Mouse (Mus musculus) embryo, embryonic 11.5 days (tissue): ENCODE measurements around the gene Nfib.

ENCODE experiments used
- DNase-seq: peaks from one replicate; pipeline ENCODE4 v3.0.0-alpha.2; 2012; ENCODE audit warnings: low read depth, low spot score

Nfib gene

DNA sequence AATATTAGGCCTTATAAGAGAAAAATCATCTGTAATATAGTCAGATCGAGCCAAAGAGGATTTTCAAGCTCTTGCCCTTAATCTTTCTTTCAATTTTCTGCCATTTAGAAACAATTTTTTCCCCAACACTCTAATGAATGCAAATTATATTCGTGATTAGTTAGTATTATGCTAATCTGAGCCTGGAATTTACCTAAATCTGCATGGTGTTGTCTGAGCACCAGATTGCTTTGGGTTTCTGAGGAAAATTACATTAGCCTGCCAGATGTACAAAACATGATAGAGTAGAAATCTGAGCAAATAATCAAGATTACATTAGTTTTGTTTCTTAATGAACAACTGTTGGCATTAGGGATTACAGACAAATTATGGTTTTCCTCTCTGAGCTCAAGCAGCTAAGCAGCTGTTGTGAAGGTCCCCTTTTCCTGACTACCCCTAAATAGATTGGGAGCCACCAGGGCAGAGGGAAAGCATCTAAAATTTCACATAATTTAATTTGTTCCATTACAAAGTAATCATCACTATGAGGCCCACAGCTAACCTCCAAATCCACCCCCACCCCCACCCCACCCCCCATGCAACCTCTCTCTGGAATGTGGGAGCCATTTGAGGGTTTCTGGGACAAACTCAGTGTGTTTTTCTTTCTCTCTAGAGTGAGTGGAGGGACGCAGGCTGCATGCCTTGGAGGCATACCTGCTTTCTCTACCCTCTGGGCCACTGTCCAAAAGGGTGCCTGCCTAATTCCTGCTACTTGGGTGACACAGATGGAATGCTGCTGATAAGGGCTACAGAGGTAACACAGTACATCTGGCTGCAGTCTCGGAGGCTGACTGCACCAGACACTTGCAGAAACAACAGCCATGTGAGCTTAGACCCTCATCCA, 14.2 kb downstream of the Nfib start:
- DNase-seq: no peak

DNA sequence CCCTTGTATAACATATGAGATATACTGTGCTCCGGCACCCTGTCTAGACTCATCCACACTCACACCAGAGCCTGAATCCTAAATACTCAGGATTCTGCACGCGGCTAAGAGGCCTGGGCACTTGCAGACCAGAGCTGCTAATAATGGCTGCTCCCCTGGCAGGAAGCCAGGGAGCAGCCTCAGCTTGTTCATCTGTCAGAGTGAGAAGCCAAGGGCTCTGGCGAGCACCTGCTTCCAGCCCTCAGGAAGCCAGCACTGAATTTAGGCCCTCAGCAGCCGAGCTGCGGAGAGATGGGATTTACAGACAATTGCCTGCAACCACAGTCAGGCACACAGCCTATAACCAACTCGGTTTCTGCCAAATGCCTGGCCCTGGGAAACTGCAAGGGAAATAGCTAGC, 15.3 kb downstream of the Nfib start:
- DNase-seq: no peak

DNA sequence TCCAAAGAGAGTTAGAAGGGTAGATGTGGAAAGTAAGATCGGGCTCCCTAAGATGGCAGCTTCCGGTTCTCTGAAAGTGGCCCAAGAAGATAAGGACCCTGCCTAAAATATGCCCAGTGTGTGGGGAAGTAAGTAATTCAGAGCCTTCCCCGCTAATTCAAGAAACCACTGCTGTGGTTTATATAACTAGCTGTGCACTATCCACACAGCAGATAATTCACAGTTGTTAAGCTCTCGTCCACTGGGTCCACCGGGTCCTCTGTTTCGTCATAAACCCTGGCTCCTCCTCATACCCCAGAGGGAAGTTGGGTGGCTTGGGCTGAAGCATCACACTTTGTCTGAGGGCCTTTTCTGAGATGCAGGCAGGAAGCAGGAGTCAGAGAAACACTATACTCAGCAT, 19.5 kb downstream of the Nfib start:
- no peak for DNase-seq

DNA sequence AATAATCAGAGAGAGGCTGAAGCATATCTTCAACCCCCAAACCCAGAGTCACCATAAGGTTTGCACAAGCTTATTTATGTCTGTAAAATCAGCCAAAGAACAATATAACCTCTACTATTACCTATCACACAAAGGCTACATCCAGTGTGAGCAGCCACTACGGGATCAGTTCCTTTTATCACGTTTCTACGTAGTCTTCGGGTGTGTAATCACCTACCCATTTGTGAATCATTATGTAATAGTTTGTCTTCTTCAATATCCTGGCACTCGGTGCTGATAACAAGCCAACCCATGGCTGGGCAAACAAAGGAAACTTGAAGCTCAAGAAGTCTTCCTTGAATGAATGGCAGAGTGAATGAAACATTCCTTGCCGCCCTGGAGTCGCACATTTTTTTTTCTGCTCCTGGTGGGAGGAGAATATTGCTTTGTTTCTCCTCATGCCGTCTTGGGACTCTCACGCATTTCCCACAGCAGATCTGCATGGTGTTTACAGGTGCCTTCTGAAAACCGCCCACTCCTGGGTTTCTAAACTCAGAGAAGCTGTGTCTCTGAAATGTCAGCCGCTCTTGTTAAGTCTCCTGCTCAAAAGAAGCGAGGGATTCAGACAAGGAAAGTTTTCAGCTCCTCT, 21.3 kb downstream of the Nfib start:
- no peak for DNase-seq

DNA sequence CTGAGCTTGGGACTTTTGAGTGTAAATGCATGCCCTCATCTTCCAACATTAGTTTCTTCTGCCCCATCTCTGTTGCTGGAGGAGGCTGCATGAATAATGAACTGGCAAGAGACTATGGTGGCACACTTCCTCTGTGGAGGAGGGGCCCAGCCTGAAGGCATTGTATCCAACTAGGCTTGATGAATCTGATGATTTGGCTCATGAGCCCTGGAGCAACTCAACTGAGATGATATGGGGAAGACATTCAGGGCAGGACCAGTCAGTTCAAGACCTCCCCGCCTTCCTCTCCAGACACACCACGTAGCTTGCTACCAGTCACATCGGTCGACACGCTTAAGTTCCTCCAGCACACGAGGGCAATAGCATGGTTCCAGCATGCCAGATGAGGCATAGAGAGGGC, 22.0 kb downstream of the Nfib start:
- no peak for DNase-seq

DNA sequence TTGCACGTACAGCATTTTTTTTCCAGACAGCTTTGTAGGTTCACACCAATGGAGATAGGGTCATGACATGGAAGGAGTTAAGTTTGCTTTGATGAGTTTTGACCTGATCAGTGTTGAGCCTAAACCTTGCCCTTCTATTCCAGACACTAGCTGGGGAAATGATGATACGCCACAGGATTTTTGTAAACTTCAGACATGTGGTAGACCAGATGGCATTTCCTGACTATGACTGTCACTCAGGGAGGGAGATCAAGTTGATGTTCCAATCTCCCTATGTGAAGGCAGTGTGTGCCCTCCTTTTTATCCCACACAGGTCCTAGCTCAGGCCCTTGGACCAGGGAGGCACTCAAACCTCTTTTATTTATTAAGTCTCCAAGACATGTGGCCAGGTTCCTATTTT, 29.4 kb downstream of the Nfib start:
- DNase-seq: no peak

DNA sequence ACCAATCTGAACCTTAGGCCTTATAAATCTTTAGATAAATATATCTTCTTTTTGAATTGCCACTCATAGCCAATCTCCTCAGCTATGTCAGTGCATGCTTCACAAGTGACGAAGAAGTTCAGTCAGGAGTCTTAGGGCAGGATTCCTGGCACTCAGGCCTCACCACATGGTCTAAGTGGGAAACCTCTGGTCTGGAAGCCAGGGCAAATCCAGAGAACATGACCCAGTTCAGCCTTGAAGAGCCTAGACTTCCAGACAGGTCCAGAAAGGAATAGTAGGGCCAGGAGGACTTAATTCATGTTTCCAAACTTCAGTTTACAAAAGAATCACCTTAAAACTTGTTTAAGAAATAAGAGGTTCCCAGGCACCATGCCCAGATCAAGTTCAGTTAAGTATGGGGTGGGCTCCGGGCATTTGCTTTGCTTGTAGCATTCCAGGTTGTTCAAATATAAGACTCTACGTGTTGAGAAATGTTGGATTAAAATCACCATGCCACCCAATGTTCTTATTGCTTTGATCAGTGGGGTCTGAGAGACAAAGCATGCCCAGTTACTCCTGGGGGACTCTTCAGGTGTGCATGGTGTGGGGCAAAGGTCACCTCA, 38.2 kb downstream of the Nfib start:
- no peak for DNase-seq

DNA sequence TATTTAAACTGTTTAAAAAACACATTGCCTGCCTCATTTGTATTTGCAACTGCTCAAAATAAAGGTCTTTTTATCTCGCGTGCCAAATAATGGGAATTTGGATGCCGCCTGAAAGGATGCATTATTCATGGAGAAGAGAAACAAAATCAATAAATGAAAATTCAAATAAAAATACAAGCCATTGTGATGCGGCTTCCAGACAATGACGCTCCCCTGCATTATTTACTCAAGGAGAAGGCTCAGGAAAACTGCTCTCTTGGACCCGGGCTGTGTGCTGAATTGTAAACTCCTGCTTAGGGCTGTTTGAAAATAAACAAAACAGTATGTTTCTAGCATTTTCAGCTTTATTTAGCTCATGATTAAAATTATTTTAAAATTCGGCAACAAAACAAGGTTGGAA, 41.1 kb downstream of the Nfib start:
- DNase-seq: no peak

DNA sequence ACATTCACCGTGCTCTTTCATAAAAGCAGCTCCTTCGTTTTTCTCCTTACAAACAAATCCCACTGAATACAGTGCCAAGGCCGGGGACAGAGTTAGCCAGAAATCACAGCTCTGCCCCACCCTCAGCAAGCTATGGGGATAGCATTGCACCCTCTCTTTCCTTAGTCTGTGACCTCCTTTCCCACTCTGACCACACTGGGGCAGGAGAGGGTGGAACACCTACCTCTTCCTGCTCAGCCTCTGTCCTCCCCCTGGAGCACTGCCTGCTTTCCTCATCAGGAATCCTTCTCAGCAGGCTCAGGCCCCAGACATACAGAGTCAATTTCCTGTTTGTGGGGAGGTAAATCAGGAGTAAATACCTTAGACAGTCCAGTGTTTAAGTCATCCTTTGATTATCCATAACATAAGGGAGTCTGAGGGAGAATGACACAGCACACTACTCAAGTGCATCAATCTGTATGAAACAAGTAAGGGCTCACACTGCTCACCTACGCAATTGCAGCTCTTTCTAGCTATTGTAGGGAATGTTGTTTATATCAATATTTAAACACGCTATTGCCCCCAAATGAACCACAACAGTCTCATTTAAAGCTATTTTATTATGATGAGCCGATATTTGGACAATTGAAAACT, 41.7 kb downstream of the Nfib start:
- DNase-seq: no peak

DNA sequence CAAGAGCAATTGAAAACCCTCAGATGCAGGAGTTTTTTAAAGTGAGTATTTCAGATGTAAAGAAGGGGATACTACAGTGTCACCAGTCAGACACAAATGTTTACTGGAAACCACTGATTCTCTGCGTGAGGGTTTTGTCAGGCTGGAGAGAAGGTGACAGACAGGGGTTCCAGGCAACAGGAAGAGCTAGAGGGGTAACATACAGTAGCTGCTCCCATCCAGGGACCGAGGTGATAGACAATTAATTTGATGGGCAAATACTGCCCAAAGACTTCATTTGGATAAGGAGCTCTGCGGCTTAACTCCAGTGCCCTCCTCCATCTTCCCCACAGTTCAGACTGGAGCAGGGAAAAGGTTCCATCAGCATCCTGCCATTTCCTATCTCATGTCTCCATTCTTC, 42.9 kb downstream of the Nfib start:
- no peak for DNase-seq

DNA sequence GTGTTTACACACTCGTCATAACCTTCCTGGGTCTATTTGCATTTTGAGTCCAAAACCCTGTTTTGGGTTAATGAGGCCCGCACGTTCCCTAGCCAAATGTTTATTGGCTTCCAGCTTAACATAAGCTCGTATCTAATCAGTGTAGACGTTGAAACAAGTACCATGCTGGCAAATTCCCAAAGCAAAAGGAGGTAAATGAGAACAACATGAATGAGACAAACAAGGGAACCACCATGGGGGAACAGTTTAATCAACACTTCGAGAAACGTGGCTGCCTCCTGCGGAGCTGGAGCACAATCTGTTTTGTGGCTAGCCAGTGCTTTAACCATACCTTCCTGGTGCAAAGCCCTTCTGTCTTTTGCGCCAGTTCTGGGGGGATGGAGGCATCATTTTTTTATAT, 43.3 kb downstream of the Nfib start:
- DNase-seq: no peak

DNA sequence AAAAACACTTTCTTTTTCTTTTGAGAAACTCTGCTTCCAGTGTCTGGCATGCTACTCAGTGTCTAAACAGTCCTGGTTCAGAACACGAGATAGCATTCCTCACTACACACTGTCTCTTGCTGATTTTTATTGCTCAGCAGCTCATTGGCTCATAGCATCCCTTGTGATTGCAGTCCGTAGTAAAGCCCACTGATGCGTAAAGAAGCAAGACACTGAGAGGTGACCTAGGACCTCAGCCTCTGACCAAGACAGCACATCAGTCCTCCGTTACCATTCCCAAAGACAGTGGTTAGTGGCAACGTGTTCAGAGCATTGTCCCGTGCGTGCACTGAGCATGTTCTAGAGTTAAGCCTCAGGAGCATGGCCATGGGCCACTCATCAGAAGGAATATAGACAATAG, 44.3 kb downstream of the Nfib start:
- no peak for DNase-seq

DNA sequence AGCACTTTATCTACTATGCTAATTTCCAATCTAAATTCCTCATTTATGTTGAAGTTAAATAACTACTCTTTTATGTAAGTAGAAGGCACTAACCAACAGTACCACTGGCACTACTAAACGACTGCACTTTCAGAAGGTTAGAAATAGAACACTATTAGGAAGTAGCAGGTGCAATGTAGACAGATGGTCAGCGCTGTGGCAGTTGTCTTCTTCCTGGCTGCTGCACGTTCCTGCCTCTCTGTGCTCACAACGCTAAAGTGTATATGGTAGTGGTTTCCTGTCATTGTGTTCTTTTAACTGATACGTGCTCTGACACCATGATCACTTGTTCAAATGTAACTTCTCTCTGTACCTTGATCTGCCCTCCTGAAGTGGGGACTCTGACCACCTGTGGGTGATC, 59.9 kb downstream of the Nfib start:
- DNase-seq: no peak

DNA sequence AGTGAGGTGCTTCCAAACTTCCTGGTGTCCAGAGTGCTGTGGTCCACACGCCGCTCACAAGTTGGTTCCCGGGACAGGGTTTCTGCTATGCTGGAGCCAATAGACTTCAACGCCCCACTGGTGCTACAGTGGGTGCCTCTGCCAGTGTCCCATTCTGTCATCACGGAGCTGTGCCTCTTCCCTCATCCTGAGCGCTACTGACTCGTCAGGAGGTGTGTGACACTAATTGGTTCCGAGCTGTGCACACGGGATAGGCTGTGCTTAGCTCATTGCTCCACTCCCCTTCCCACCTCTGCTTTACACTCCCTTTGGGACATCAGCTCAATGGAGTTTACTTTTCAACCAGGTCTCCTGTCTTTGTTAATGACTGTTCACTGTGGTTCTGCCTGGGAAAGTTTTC, 60.8 kb downstream of the Nfib start:
- DNase-seq: no peak

DNA sequence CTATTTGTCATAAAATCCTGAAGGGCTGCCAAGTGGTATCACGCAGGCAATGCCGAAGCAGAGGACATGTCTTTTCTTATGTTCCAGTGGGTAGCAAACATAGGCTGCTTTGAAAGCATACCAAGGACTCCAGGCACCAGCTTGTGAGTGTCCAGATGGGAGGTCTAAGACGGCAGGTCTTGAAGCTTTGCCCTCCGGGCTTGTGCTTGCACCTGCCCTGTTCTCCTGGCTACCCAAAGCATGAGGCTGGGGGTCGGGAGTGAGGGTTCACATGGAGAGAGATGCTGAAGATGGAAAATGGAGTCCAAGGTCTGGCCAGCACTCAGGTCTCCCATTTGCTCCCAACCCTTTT, 61.8 kb downstream of the Nfib start:
- DNase-seq: no peak

DNA sequence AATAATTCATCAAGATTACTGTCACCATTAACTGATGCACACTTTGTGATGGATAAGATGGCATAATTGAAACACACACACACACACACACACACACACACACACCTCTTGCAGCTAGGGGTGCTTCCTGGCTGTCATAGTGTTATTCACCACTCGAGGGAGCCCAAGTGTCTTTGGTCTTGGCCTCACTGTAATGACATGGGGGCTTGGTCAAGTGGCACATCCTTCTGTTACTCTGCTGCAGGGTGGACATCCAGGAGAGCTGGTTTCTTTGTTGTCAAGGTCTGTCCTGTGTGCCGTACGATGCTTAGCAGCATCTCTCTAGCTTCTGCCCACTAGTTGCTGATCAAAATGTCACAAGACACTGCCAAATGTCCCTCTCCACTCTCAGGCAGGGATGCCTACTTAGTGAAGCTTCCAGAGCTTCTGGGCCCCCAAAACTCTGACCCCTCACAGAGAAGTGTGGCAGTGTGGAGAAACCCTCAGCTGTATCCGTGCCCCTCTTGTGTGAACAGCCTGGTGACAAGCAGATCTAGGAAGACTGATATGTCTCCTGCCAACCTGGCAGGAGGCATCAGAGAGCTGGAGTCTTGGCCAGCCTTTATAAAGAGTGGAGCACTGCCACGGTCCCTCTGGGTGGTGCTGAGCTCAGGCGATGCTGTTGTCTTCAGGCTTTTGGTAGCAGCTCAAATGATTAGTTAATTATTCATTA, 62.4 kb downstream of the Nfib start:
- no peak for DNase-seq

DNA sequence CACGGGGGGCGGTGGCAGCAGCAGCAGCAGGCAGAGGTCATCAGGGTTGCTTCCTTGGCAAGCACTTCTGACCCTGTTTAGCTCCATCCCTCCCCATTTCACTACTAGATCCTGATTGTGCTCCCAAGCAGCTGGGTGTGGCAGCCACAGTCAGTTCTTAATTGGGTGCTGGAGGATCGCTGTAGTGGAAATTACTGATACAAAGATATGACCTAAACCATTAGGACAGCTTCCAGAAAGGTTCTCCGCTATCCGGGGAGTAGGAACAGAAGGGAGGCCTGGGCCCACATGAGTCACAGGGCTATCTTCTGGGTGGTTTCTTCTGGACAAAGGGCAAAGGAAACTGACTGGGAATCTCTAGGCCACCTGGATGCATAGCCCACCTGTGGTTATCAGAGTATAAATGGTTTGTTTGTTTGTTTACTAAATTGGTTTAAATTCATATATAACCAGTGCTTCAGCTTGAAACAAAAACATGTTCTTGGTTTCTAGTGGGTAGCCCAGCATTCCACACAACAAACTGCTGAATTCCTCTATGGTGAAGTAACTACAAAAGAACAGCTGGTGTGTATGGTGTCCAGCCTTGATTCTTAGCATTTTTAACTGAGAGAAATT, 64.4 kb downstream of the Nfib start:
- DNase-seq: no peak

DNA sequence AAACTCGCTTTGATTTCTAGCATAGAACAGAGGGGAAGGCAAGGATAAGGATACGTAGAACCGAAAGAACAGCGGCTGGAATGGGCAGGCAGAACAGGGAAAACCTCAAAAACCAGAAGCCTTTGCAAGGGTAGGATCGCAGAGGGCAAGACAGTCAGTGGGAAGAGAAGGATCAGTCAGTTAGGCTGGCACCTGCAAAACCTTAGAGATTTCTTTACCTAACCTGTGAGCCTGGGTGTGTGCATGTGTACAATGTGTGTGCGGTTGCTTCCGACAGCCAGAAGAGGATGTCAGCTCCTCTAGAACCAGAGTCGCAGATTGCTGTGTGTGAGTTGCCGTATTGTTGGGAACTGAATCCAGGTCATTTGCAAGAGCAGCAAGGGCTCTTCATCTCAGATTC, 67.3 kb downstream of the Nfib start:
- DNase-seq: no peak

DNA sequence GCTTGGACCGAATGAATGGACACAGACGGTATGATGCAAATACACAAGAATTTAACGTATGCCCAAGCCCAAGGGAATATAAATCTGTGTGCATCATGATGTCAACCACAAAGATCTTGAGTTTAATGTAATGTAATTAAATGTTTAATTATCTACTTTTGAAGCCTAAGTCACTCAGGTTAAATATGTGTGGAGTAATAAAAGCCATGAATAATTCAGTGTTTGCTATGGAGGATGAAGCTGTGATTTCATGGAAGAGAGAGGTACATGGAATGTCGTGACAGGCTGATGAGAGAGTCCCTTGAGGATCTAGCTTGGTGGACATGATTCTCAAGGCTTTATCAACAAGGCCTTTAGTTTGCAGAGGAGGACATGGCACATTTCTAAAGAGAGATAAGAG, 67.9 kb downstream of the Nfib start:
- DNase-seq: no peak

DNA sequence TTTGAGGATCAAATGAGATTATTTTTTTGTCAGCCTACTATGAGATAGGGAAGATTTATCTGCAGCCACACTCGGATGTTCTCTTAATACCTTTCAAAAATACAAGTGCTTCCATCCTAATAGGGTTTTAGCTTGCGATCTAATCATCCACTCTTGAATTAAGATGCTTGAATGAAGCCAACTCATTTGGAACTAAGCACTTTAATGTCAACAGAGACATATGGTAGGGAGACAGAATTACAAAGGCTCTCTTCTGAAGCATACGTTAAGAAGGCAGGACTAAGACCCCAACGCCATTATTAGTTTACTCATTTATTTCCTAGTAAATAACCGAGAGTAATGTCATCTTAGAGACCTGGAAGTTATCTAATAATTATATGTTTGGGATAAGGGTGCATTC, 68.9 kb downstream of the Nfib start:
- DNase-seq: no peak

DNA sequence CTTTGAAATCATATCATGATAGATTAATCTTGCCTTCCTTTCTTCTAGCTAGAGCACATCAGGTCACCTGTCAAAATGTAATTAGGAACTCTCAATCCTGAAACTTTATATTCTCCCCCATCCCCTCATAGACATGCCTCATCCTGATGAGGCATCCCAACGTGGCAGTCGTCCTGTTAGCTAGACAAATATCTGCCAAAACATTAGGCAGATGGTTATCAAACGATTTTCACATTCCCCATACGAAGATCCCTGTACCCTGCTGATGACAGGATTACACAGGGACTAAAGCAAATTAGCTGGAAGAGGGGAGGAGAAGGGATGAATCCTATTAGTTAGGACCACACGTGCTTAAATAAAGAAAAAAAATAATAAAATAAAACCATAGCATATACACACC, 69.7 kb downstream of the Nfib start:
- no peak for DNase-seq

DNA sequence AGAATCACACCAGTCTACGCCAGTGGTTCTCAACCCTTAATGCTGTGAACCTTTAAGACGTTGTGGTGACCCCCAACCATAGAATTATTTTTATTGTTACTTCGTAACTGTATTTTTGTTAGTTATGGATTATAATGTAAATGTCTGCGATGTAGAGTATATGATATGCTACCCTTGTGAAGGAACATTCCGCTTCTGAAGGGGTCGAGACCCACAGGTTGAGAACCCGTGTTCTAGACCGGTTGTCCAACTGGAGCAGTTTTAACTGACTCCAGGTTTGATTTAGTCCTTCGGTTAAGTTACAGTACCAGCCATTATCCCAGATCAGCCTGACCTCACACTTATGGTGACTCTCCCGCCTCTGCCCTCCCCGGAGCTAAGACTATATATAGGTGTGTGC, 70.4 kb downstream of the Nfib start:
- no peak for DNase-seq
